Mouse (Mus musculus): ENCODE measurements around the gene Kdm3a.

Gene Kdm3a

DNA sequence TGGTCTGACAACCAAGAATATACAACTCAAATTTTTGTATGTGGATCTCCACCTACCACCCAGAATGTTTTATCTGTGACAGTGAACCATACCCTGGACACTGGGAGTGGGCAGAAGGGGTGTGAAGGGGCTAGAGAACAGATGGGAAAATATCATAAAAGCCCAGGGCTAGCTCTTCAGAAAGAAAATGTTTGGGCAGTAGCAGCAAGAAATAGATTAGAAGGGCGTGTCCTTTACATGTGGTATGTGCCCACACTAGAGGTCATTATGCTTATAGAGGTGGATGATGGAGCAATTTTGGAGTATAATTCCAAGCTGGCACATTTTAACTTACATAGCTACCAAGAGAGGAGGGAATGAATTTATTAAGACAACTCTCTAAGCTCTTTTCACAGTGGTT, 57.4 kb downstream of the Kdm3a start:
- DNase-seq (ENCODE audit: low spot score): no peak

DNA sequence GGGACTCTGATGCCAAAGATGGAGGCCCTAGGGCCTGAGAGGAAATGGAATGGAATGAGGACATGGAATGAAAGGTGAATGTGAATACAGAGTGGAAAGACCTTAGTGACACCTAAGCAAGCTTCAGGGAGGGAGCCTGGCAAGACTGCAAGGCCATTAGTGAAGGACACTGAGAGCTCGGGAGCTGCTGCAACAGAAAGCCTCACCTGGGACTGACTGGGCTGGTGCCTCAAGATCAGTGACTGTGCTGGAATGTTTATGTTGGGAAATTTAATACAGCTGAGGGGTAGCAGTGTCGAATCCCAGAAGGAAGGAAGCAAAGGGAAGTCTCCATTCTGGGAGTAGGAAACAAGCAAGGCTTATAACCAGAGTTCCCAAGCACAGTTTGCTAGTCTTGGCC, 63.8 kb downstream of the Kdm3a start:
- no peak for DNase-seq (ENCODE audit: low spot score)

DNA sequence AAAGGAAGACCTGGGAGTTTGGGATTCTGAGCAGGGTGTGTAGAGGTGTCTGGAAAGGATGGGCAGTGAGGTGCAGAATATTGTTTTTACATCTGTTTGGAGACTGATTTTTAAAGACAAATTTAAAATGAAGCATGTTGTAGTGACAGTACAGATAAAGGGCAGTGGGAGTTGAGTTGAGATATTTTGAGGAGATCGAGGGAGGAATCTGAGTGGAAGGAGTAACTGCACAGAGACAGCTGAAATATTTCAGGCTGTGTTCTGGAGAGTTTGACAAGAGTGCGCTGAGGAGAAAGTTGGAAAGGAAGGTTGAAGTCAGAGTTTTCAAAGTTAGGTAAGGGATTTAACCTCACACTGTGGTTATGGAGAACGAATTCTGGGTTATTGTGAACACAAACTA, 64.2 kb downstream of the Kdm3a start:
- DNase-seq (ENCODE audit: low spot score): no peak

DNA sequence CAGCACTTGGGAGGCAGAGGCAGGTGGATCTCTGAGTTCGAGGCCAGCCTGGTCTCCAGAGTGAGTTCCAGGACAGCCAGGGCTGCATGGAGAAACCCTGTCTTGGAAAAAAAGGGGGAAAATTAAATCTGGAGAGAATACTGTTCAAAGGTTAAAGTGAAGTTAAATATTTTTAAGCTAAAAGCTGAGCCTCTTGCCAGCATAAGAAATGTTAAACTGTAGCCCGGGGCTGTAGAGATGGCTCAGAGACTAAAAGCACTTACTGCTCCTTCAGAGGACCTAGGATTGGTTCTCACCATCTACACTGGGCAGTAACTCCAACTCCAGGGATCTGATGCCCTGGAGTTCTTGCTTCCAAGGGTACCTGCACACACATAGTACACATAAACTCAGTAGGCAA, 76.0 kb downstream of the Kdm3a start:
- DNase-seq (ENCODE audit: low spot score): no peak

DNA sequence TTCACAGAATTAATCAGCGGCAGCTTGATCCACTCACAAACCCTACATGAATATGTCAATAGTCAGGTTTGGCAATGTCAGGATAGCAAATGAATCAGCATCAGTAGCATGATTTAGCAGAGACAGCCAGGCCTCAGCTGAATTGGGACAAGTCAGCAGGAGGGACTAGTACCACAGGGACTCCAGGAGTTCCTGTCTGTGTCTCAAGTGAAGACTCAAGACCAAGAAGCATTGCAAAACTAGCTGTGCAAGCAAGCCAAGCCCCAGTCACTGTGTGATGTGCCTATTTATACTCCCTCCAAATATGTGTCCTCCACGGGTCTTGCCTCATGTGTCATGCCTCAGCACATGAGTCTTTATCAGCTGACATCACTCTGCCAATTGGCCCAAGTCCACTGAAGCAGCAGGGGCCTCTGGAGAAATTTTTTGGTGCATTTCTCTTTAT, 77.3 kb downstream of the Kdm3a start:
- DNase-seq (ENCODE audit: low spot score): peak; percentile 29

DNA sequence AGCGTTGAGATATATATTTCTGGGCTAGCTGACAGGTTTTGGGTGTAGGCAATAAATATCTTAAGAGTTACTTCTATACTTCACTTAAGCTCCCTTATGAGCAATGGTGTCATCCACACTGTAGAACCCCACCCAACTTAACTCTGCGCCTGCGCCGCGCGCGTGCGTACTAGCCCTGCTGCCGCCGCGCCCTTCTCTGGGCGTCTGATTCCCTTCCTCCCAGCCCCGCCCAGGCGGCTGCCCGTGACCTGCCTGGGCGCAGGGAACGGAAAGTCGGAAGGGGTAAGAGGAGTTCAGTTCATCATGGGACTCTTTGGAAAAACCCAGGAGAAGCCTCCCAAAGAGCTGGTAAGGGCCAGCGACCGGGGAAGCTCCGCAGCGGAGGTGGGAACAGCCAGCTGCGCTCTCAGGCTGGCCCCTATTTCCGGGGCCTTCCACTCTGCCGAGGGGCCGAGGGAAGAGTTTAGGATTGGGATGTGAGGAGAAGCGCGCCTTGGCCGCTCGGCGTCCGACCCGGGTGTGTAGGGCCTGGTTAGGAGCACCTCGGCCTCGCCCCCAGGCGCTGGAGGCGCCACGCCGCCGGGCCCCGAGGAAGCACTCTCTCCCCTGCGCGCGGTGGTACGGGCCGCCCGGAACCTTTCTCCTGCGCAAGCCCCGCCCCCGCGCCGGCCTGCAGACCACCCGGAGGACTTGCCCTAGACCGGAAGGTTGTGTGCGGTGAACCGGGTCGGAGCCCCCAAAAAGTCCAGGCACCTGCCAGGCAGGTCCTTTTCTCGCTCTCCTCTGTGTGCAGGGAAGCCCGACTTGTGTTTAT, 88.9 kb downstream of the Kdm3a start, which contains the start of gene Chmp3:
TSS of gene Chmp3 (plus strand) at position 112 of the 814 bp plus-strand sequence.
- peak; percentile 95 for DNase-seq (ENCODE audit: low spot score)

All from urinary bladder, postnatal 14 days (tissue).